Mouse (Mus musculus) bone marrow macrophage, adult 2 months (primary cell): ENCODE results near the gene Tmem210.

Experiments used
- CTCF ChIP-seq: IDR thresholded peaks from 2 replicates; pipeline ENCODE4 v1.5.1; 2012; ENCODE audit warnings: low read depth, mild to moderate bottlenecking, low read length, moderate library complexity
- POLR2A ChIP-seq: IDR thresholded peaks from 2 replicates; pipeline ENCODE4 v1.6.1; 2012; ENCODE audit warnings: mild to moderate bottlenecking, low read depth, low read length, borderline replicate concordance

DNA sequence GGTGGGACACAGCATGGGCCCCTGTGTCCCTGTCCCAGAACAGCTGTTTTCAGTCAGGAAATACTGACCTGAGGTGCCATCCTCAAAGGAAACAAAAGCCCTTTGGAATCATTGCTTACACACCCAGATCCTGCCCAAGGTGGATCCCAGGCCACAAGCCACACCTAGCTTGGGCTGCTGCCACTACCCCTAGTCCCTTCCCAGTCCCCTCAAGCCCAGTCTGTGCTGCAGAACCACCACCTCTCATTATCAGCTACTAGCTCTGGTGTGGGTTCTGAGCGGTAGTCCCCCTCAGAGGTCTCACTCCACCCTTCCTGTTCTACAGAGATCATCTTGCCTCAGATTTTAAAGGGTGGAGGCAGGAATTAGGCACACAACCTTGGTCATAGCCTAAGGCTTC, 1.6 kb upstream of the Tmem210 start:
- TF ChIP-seq POLR2A, result no peak
- TF ChIP-seq CTCF, result no peak
